Mouse (Mus musculus) G1E (cell line): ENCODE results near the gene Hsd11b1.

Experiments
- CTCF ChIP-seq: IDR thresholded peaks from 2 replicates; pipeline ENCODE4 v1.5.1; 2012; ENCODE audit warnings: low read depth, low read length, inconsistent platforms, mixed read lengths
- GATA1 ChIP-seq: IDR thresholded peaks from 2 replicates; pipeline ENCODE4 v1.6.1; 2012; ENCODE audit warnings: borderline replicate concordance, low read length, inconsistent platforms, mixed read lengths
- POLR2AphosphoS5 ChIP-seq: IDR thresholded peaks from 2 replicates; pipeline ENCODE4 v1.6.1; 2012; ENCODE audit warnings: low read depth, low read length, inconsistent platforms; ENCODE audit not compliant: insufficient replicate concordance
- TAL1 ChIP-seq: conservative IDR thresholded peaks from 2 replicates; pipeline ENCODE4 v1.6.1; 2012; ENCODE audit warnings: low read depth, low read length, inconsistent platforms, mixed read lengths

DNA sequence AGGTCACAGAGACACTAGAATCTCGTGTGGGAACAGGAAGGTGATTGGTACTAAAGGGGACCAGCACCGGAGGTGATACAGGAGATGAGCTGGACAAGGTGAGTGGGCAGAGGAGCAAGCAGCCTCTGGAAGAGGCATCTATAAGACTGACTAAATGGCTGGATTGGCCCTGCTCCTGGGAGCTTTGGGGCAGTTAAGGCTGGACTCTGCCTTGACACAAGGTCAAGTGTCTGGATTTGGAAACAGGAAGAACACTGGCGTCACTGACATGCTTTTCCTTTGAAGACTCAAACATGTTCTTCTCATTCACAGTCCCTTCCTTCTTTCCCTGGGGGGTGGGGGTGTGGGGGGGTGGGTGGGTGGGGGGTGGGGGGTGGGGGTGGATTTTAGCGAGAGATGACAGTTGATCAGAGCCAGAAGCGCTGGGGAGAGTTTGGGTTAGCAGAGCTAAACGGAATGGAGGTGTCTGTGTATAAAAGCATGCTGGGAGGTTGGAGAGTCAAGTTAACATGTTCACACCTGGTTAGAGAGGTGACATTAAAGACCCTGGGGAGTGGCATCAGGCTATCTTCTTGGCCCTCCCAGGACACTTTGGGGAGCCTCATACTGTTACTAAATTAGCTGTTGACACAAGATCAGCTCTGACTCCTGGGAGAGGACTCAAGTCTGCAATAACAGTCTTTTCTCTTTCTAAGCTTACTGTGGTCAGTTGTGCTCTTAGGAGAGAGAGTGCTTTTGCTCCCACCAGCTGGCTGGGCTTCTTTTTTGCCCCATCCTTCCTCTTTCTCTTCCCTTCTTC lies 7.3 kb upstream of the Hsd11b1 start:
- no peak for TF ChIP-seq CTCF
- no peak for TF ChIP-seq GATA1
- no peak for TF ChIP-seq TAL1
- TF ChIP-seq POLR2AphosphoS5: no peak
